Mouse (Mus musculus) mature B cell (primary cell): ENCODE data around the gene Naa20.

Experiments used
- in situ Hi-C: fragments of 300-500 bp; cut with MboI; formaldehyde crosslinking; loops from 2 replicates; pipeline ENCODE4 v1.14.3; 2019

The Naa20 gene

GRCm38 (mm10) chr2:145901861-145902260 lies at the start of gene Naa20:
Gene Naa20 (plus strand): TSS chr2:145902099.
- in situ Hi-C loops = no loop called here

- in situ Hi-C loops = no loop called here
Measured at GRCm38 (mm10) chr2:145855831-145856230, 46.1 kb upstream of the Naa20 start.

- in situ Hi-C loops = no loop called here
Measured at GRCm38 (mm10) chr2:145857864-145858263, 44.0 kb upstream of the Naa20 start.

- in situ Hi-C loops = no loop called here
Measured at GRCm38 (mm10) chr2:145859442-145859931, 42.4 kb upstream of the Naa20 start.

GRCm38 (mm10) chr2:145859932-145860801 lies 41.7 kb upstream of the Naa20 start:
- in situ Hi-C loops = no loop called here

- in situ Hi-C loops = no loop called here
Measured at GRCm38 (mm10) chr2:145861193-145862123, 40.4 kb upstream of the Naa20 start.

GRCm38 (mm10) chr2:145862206-145862817 lies 39.6 kb upstream of the Naa20 start:
- in situ Hi-C loops = no loop called here

GRCm38 (mm10) chr2:145865344-145865743 lies 36.6 kb upstream of the Naa20 start:
- in situ Hi-C loops = no loop called here

- in situ Hi-C loops = no loop called here
Measured at GRCm38 (mm10) chr2:145866238-145866637, 35.7 kb upstream of the Naa20 start.

GRCm38 (mm10) chr2:145866695-145867449 lies 35.0 kb upstream of the Naa20 start:
- in situ Hi-C loops = no loop called here

GRCm38 (mm10) chr2:145871308-145871707 lies 30.6 kb upstream of the Naa20 start:
- in situ Hi-C loops = no loop called here

- in situ Hi-C loops = no loop called here
Measured at GRCm38 (mm10) chr2:145872099-145872498, 29.8 kb upstream of the Naa20 start.

GRCm38 (mm10) chr2:145873953-145874352 lies 27.9 kb upstream of the Naa20 start:
- in situ Hi-C loops = no loop called here

GRCm38 (mm10) chr2:145874879-145875482 lies 26.9 kb upstream of the Naa20 start:
- in situ Hi-C loops = no loop called here

GRCm38 (mm10) chr2:145877191-145877590 lies 24.7 kb upstream of the Naa20 start:
- in situ Hi-C loops = no loop called here

GRCm38 (mm10) chr2:145880887-145881747 lies 20.8 kb upstream of the Naa20 start:
- in situ Hi-C loops = no loop called here

GRCm38 (mm10) chr2:145881932-145882331 lies 20.0 kb upstream of the Naa20 start:
- in situ Hi-C loops = no loop called here

GRCm38 (mm10) chr2:145882398-145882797 lies 19.5 kb upstream of the Naa20 start:
- in situ Hi-C loops = no loop called here

GRCm38 (mm10) chr2:145884036-145884912 lies 17.6 kb upstream of the Naa20 start:
- in situ Hi-C loops = no loop called here
